Mouse (Mus musculus) hindbrain, embryonic 16.5 days (tissue): ENCODE data around the gene Syngr1. TPM values are rescaled to one million over a fixed set of nuclear protein-coding genes. Genes with fewer than 3 reads are reported as not detected.

ENCODE experiments used
- ATAC-seq: fragments of 200-750 bp; cut with Nextera tagmentation; 2 replicates; pipeline ENCODE4 v1.8.0; 2017; ENCODE audit warnings: moderate TSS enrichment, moderate library complexity
- H3K27ac ChIP-seq: fragments of 300-500 bp; sonication (generic); 2 replicates; pipeline ENCODE4 v1.5.1; 2014; ENCODE audit warnings: low read depth, mild to moderate bottlenecking, control low read depth, low read length, moderate library complexity
- H3K27me3 ChIP-seq: fragments of 300-500 bp; sonication (generic); replicated peaks from 2 replicates; pipeline ENCODE4 v1.6.1; 2014; ENCODE audit warnings: low read length; ENCODE audit not compliant: control insufficient read depth, insufficient read depth
- H3K36me3 ChIP-seq: fragments of 300-500 bp; sonication (generic); 2 replicates; pipeline ENCODE4 v1.6.1; 2014; ENCODE audit warnings: mild to moderate bottlenecking, low read length, moderate library complexity, mixed read lengths; ENCODE audit not compliant: control insufficient read depth, insufficient read depth
- H3K4me1 ChIP-seq: fragments of 300-500 bp; sonication (generic); 2 replicates; pipeline ENCODE4 v1.6.1; 2014; ENCODE audit warnings: low read depth, low read length; ENCODE audit not compliant: control insufficient read depth, insufficient read depth
- H3K4me2 ChIP-seq: fragments of 300-500 bp; sonication (generic); 2 replicates; pipeline ENCODE4 v1.6.1; 2014; ENCODE audit warnings: mild to moderate bottlenecking, low read length, control low read depth, moderate library complexity
- H3K4me3 ChIP-seq: fragments of 300-500 bp; sonication (generic); 2 replicates; pipeline ENCODE4 v1.5.1; 2014; ENCODE audit warnings: mild to moderate bottlenecking, low read length, control low read depth, moderate library complexity
- H3K9ac ChIP-seq: fragments of 300-500 bp; sonication (generic); 2 replicates; pipeline ENCODE4 v1.6.1; 2014; ENCODE audit warnings: low read depth, mild to moderate bottlenecking, control low read depth, low read length, moderate library complexity
- H3K9me3 ChIP-seq: fragments of 300-500 bp; sonication (generic); 2 replicates; pipeline ENCODE4 v1.6.1; 2014; ENCODE audit warnings: mild to moderate bottlenecking, low read length, moderate library complexity; ENCODE audit not compliant: control insufficient read depth
- WGBS: fragments of 180-500 bp; shearing (Covaris S2); extraction: QIAGEN DNeasy Blood & Tissue Kit; methylation state at CpG from one replicate; pipeline ENCODE4 v1.1.7; 2014; 5-methylcytosine and 5-hydroxymethylcytosine counted together
- polyA plus RNA-seq: library from polyadenylated mRNA; unstranded; fragments of >200 nt; fragmentation: Nextera tagmentation; extraction: Ambion mirVana; gene quantifications from 2 replicates; pipeline ENCODE4 v1.2.1, GENCODE M21; 2015

Gene Syngr1
- polyA plus RNA-seq, 1 experiment from 2014 or later, result 80.3 TPM

DNA sequence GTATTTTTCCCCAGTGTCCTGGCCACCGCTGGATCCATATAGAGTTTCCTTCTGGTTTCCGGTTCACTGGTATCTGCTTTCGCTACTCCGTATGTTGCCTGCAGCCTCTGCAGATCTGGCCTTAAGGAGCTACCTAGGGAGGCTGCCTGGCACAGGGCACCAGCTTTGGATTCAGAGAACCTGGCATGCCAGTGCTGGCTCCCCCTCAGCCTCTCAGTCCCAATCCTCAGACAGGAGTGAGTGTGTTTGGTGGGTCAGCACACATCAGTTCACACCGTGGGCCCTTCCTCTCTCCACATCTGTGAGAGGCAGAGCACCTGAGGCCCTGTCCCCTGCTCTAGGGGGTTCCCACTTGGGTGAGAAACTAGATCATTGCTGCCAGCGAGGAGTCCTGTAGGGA lies 10.4 kb downstream of the Syngr1 start:
- ATAC-seq, result no peak
- Histone ChIP-seq H3K36me3 (no peaks in the 10 kb centered on the region), H3K9me3 (no peaks in the 10 kb centered on the region), H3K27ac (no peak overlapping the region), H3K4me1 (peaks cover 20% of the 10 kb centered on the region), H3K4me2 (no peak overlapping the region), H3K4me3 (no peak overlapping the region), H3K9ac (no peak overlapping the region), H3K27me3 (no peaks in the 10 kb centered on the region)
- 71% methylated on average over 6 of the region's 6 CpGs for WGBS

DNA sequence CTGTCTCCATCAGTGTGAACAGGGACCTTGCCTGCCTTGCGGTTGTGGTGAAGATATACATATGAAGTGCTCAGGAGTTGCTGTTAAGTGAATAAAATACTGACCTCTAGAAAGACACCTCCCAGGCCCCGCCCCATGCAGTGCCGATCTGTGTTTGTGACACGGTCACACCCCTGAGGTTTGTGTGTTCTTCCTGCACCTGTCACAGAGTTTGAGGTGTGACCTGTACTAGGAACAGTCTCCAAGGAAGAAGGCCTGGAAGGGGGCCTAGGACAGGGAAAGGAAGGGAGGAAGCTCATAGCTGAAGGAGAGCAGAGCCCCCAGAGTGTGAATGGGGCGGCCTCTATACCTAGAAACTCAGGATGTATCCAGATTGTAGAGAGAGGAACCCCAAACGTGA lies 11.4 kb downstream of the Syngr1 start:
- Histone ChIP-seq H3K9ac (no peak overlapping the region), H3K9me3 (no peaks in the 10 kb centered on the region), H3K4me1 (peaks cover 11% of the 10 kb centered on the region), H3K4me2 (no peak overlapping the region), H3K4me3 (no peak overlapping the region), H3K27ac (no peak overlapping the region), H3K27me3 (no peaks in the 10 kb centered on the region), H3K36me3 (no peaks in the 10 kb centered on the region)
- ATAC-seq, result no peak
- 87% methylated on average over 6 of the region's 6 CpGs for WGBS

- H3K9me3 ChIP-seq, result no peaks in the 10 kb centered on the region
- WGBS, result 69% methylated on average over 12 of the region's 12 CpGs
- no peaks in the 10 kb centered on the region for H3K27me3 ChIP-seq
- no peak overlapping the region for H3K9ac ChIP-seq
- ATAC-seq, result no peak
- H3K27ac ChIP-seq, result no peak overlapping the region
- H3K4me1 ChIP-seq, result no peaks in the 10 kb centered on the region; the same call in 1 of the 2 replicates
- no peak overlapping the region for H3K4me2 ChIP-seq
- H3K4me3 ChIP-seq, result no peak overlapping the region
- 0 out of 2 replicates have a peak, but pooled peaks cover under 1% of the 10 kb centered on the region for H3K36me3 ChIP-seq
These were observed 14.6 kb downstream of the Syngr1 start for GRCm38 (mm10) chr15:80105490-80106410.

GRCm38 (mm10) chr15:80107143-80107542 lies 16.0 kb downstream of the Syngr1 start:
- Histone ChIP-seq H3K4me1 (no peaks in the 10 kb centered on the region), H3K27me3 (no peaks in the 10 kb centered on the region), H3K27ac (no peak overlapping the region), H3K9me3 (no peaks in the 10 kb centered on the region), H3K36me3 (peaks cover 9% of the 10 kb centered on the region; the same call in 1 of the 2 replicates), H3K9ac (no peak overlapping the region), H3K4me2 (no peak overlapping the region), H3K4me3 (no peak overlapping the region)
- WGBS, result 92% methylated on average over 8 of the region's 8 CpGs
- ATAC-seq, result no peak

GRCm38 (mm10) chr15:80107575-80107974 lies 16.4 kb downstream of the Syngr1 start:
- Histone ChIP-seq H3K27me3 (no peaks in the 10 kb centered on the region), H3K9me3 (no peaks in the 10 kb centered on the region), H3K4me2 (no peak overlapping the region), H3K4me1 (no peaks in the 10 kb centered on the region), H3K36me3 (peaks cover 13% of the 10 kb centered on the region; the same call in 1 of the 2 replicates), H3K9ac (no peak overlapping the region), H3K4me3 (no peak overlapping the region), H3K27ac (no peak overlapping the region)
- WGBS, result 89% methylated on average over 3 of the region's 3 CpGs
- no peak for ATAC-seq

GRCm38 (mm10) chr15:80111436-80111835 lies 20.3 kb downstream of the Syngr1 start:
- H3K4me1 ChIP-seq, result no peaks in the 10 kb centered on the region
- H3K4me3 ChIP-seq, result no peak overlapping the region
- no peak for ATAC-seq
- no peak overlapping the region for H3K9ac ChIP-seq
- peaks cover 25% of the 10 kb centered on the region for H3K36me3 ChIP-seq
- no peaks in the 10 kb centered on the region for H3K27me3 ChIP-seq
- WGBS, result 86% methylated on average over 12 of the region's 12 CpGs
- H3K4me2 ChIP-seq, result no peak overlapping the region
- no peak overlapping the region for H3K27ac ChIP-seq
- H3K9me3 ChIP-seq, result no peaks in the 10 kb centered on the region

DNA sequence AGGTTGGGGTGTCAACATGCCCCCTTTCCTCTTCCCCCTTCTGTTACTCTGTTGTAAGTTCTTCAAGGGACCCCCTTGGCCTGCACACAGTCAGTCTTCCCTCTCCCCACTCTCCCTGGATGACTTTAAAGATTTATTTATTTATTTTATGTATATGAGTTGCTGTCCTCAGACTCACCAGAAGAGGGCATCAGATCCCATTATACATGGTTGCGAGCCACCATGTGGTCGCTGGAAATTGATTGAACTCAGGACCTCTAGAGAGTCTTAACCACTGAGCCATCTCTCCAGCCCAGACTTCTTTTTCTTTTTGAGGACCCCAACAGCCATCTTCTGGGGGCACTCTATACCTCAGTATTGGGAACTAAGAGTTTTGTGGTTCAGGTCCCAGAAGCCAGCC lies 21.4 kb downstream of the Syngr1 start:
- peaks cover 25% of the 10 kb centered on the region for H3K36me3 ChIP-seq
- H3K9ac ChIP-seq, result no peak overlapping the region
- H3K27me3 ChIP-seq, result no peaks in the 10 kb centered on the region
- ATAC-seq, result no peak
- H3K4me2 ChIP-seq, result no peak overlapping the region
- WGBS, result 52% methylated on average over 2 of the region's 2 CpGs
- no peak overlapping the region for H3K4me3 ChIP-seq
- no peak overlapping the region for H3K27ac ChIP-seq
- no peaks in the 10 kb centered on the region for H3K9me3 ChIP-seq
- no peaks in the 10 kb centered on the region for H3K4me1 ChIP-seq

DNA sequence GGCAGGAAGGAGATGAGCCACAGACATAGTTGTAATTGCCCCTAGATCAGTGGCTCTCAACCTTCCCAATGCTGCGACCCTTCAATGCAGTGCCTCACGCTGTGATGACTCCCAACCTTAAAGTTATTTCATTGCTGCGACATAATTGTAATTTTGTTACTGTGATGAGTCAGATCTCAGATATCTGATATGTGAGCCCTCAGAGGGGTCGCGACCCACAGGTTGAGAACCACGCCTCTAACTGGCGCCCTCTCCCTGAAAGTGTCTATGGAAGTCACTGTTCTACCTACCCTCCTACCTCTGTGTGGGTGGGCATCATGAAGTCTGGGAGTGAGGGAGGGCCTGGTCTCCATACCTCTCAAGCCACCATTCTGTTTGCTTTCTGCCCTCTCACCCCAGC lies 23.3 kb downstream of the Syngr1 start:
- ATAC-seq, result no peak
- H3K36me3 ChIP-seq, result peaks cover 25% of the 10 kb centered on the region
- H3K9ac ChIP-seq, result no peak overlapping the region
- H3K27me3 ChIP-seq, result no peaks in the 10 kb centered on the region
- H3K27ac ChIP-seq, result no peak overlapping the region
- no peak overlapping the region for H3K4me3 ChIP-seq
- H3K4me1 ChIP-seq, result no peaks in the 10 kb centered on the region
- 92% methylated on average over 7 of the region's 7 CpGs for WGBS
- no peak overlapping the region for H3K4me2 ChIP-seq
- H3K9me3 ChIP-seq, result no peaks in the 10 kb centered on the region

DNA sequence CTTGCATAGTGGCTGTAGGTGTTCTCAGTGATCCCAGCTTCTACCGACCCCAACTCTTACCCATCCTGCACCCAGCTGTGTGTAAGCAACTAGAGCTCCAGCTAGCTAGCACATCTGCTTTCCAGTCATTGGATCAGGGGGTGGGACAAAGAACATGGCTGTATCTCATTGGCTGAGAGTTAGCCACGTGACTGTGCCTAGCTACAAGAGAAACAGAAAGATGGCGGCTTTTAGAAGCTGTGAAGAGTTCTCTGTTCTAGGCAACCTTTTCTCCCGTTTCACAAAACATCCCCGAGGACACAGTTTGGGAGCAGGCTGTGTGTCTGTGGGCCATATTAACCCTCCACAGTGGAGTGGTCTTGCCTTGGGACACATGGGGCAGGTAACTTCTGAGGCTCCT lies 24.1 kb downstream of the Syngr1 start:
- Histone ChIP-seq H3K4me2 (no peak overlapping the region), H3K27ac (no peak overlapping the region)
- 63% methylated on average over 5 of the region's 5 CpGs for WGBS

More for the DNA sequence above, 24.1 kb downstream of the Syngr1 start:
- H3K9ac ChIP-seq, result no peak overlapping the region
- no peaks in the 10 kb centered on the region for H3K4me1 ChIP-seq
- no peak overlapping the region for H3K4me3 ChIP-seq
- H3K9me3 ChIP-seq, result no peaks in the 10 kb centered on the region
- no peaks in the 10 kb centered on the region for H3K27me3 ChIP-seq
- no peak for ATAC-seq
- peaks cover 25% of the 10 kb centered on the region for H3K36me3 ChIP-seq
